Mouse (Mus musculus) forebrain, embryonic 12.5 days (tissue): ENCODE measurements around the gene Krt20. TPM values are rescaled to one million over a fixed set of nuclear protein-coding genes. Genes with fewer than 3 reads are reported as not detected.

ENCODE experiments used
- polyA plus RNA-seq: library from polyadenylated mRNA; unstranded; fragments of >200 nt; fragmentation: Nextera tagmentation; extraction: Ambion mirVana; gene quantifications from 2 replicates; pipeline ENCODE4 v1.2.1, GENCODE M21; 2016

The Krt20 gene
- polyA plus RNA-seq, 1 experiment from 2014 or later: 0.15 TPM

Other genes with a start within 250 kb of the Krt20 start
- 385 and 396 TPM in 2 replicates for gene Smarce1, start 207.1 kb downstream of the Krt20 start, polyA plus RNA-seq
- gene Krt222, start 194.1 kb downstream of the Krt20 start, polyA plus RNA-seq: 0.49 and 0.70 TPM in 2 replicates
- gene Krt24, start 152.9 kb downstream of the Krt20 start, polyA plus RNA-seq: not detected in 2 replicates
- 0.09 and 0.13 TPM in 2 replicates for gene Krt25, start 115.2 kb downstream of the Krt20 start, polyA plus RNA-seq
- gene Krt26, start 100.2 kb downstream of the Krt20 start, polyA plus RNA-seq: not detected in 2 replicates
- not detected in 2 replicates for gene Krt27, start 87.0 kb downstream of the Krt20 start, polyA plus RNA-seq
- gene Krt28, start 63.2 kb downstream of the Krt20 start, polyA plus RNA-seq: 0.38 and 0.40 TPM in 2 replicates
- 40.2 and 42.4 TPM in 2 replicates for gene Krt10, start 48.8 kb downstream of the Krt20 start, polyA plus RNA-seq
- not detected in 2 replicates for gene Krt12, start 15.9 kb downstream of the Krt20 start, polyA plus RNA-seq
- 0.74 and 0.75 TPM in 2 replicates for gene Krt23, start 55.0 kb upstream of the Krt20 start, polyA plus RNA-seq
- gene Krt39, start 83.2 kb upstream of the Krt20 start, polyA plus RNA-seq: not detected in 2 replicates
- gene Krt40, start 105.0 kb upstream of the Krt20 start, polyA plus RNA-seq: not detected in 2 replicates
- not detected in 2 replicates for gene Krtap3-3, start 112.7 kb upstream of the Krt20 start, polyA plus RNA-seq
- gene Krtap3-2, start 118.7 kb upstream of the Krt20 start, polyA plus RNA-seq: not detected in 2 replicates
- gene Gm11939, start 121.3 kb upstream of the Krt20 start, polyA plus RNA-seq: not detected in 2 replicates
- gene Krtap3-1, start 128.5 kb upstream of the Krt20 start, polyA plus RNA-seq: not detected in 2 replicates
- not detected in 2 replicates for gene Krtap1-5, start 142.9 kb upstream of the Krt20 start, polyA plus RNA-seq
- not detected in 2 replicates for gene Krtap1-4, start 145.5 kb upstream of the Krt20 start, polyA plus RNA-seq
- gene Krtap1-3, start 153.2 kb upstream of the Krt20 start, polyA plus RNA-seq: not detected in 2 replicates
- gene Krtap9-3, start 160.0 kb upstream of the Krt20 start, polyA plus RNA-seq: not detected in 2 replicates
- gene Gm11938, start 165.2 kb upstream of the Krt20 start, polyA plus RNA-seq: not detected in 2 replicates
- gene Gm11937, start 172.0 kb upstream of the Krt20 start, polyA plus RNA-seq: not detected in 2 replicates
- not detected in 2 replicates for gene Krtap2-4, start 176.7 kb upstream of the Krt20 start, polyA plus RNA-seq
- not detected in 2 replicates for gene Gm11562, start 182.3 kb upstream of the Krt20 start, polyA plus RNA-seq
- gene Krtap4-1, start 190.1 kb upstream of the Krt20 start, polyA plus RNA-seq: not detected in 2 replicates
- not detected in 2 replicates for gene Krtap4-2, start 196.9 kb upstream of the Krt20 start, polyA plus RNA-seq
- gene Krtap4-7, start 205.9 kb upstream of the Krt20 start, polyA plus RNA-seq: not detected in 2 replicates
- not detected in 2 replicates for gene Gm11555, start 212.1 kb upstream of the Krt20 start, polyA plus RNA-seq
- not detected in 2 replicates for gene Gm11563, start 220.8 kb upstream of the Krt20 start, polyA plus RNA-seq
- not detected in 2 replicates for gene Krtap4-6, start 227.8 kb upstream of the Krt20 start, polyA plus RNA-seq